Mouse (Mus musculus): Measurements from ENCODE around the gene Pald1. TPM values are rescaled to one million over a fixed set of nuclear protein-coding genes. Genes with fewer than 3 reads are reported as not detected.
A peak's percentile ranks its signal among the peaks of the same experiment; 100 is the strongest.

The Pald1 gene
- polyA plus RNA-seq, 1 experiment from 2014 or later, result 19.6 TPM

- H3K4me1 ChIP-seq (replicated peaks; ENCODE audit: control insufficient read depth, insufficient read depth, low read length), result peaks cover 5% of the 10 kb centered on the region; the same call in 1 of the 2 replicates
- H3K27ac ChIP-seq (ENCODE audit: low read depth), result no peak overlapping the region
- DNase-seq (ENCODE audit: low spot score) (no peak), ATAC-seq (replicated peaks; ENCODE audit: low FRiP score, low TSS enrichment, low read depth) (no peak)
- 86% methylated on average over 12 of the region's 12 CpGs for WGBS
- H3K36me3 ChIP-seq (ENCODE audit: control insufficient read depth, insufficient read depth, low read length), result no peaks in the 10 kb centered on the region
- H3K4me3 ChIP-seq (ENCODE audit: low read depth, low read length), result no peak overlapping the region
- peaks cover 24% of the 10 kb centered on the region for H3K27me3 ChIP-seq (replicated peaks; ENCODE audit: control insufficient read depth, insufficient read depth, low read length)
- no peak overlapping the region for H3K9ac ChIP-seq (ENCODE audit: low read length)
- no peaks in the 10 kb centered on the region for H3K9me3 ChIP-seq (ENCODE audit: control insufficient read depth, low read length)
- no peak overlapping the region for H3K4me2 ChIP-seq (ENCODE audit: low read length)
These were observed 39.5 kb upstream of the Pald1 start for GRCm38 (mm10) chr10:61422861-61423260.

- no peak overlapping the region for H3K4me3 ChIP-seq (ENCODE audit: low read depth, low read length)
- peaks cover 44% of the 10 kb centered on the region for H3K27me3 ChIP-seq (replicated peaks; ENCODE audit: control insufficient read depth, insufficient read depth, low read length)
- H3K36me3 ChIP-seq (ENCODE audit: control insufficient read depth, insufficient read depth, low read length), result no peaks in the 10 kb centered on the region
- 68% methylated on average over 4 of the region's 4 CpGs for WGBS
- ATAC-seq (replicated peaks; ENCODE audit: low FRiP score, low TSS enrichment, low read depth), result no peak
- no peaks in the 10 kb centered on the region for H3K9me3 ChIP-seq (ENCODE audit: control insufficient read depth, low read length)
- no peak overlapping the region for H3K4me2 ChIP-seq (ENCODE audit: low read length)
- H3K27ac ChIP-seq (ENCODE audit: low read depth), result no peak overlapping the region
- H3K9ac ChIP-seq (ENCODE audit: low read length), result no peak overlapping the region
- no peak for DNase-seq (ENCODE audit: low spot score)
- peaks cover 5% of the 10 kb centered on the region; the same call in 1 of the 2 replicates for H3K4me1 ChIP-seq (replicated peaks; ENCODE audit: control insufficient read depth, insufficient read depth, low read length)
These were observed 36.7 kb upstream of the Pald1 start for GRCm38 (mm10) chr10:61420011-61420410.

GRCm38 (mm10) chr10:61419146-61419545 lies 35.8 kb upstream of the Pald1 start:
- DNase-seq (ENCODE audit: low spot score) (no peak), ATAC-seq (replicated peaks; ENCODE audit: low FRiP score, low TSS enrichment, low read depth) (0 out of 2 replicates have a peak, but pooled peaks have one; percentile 29)
- H3K9me3 ChIP-seq (ENCODE audit: control insufficient read depth, low read length), result no peaks in the 10 kb centered on the region
- no peak overlapping the region for H3K27ac ChIP-seq (ENCODE audit: low read depth)
- WGBS, result 7% methylated on average over 24 of the region's 24 CpGs
- no peak overlapping the region for H3K4me3 ChIP-seq (ENCODE audit: low read depth, low read length)
- peaks cover 44% of the 10 kb centered on the region for H3K27me3 ChIP-seq (replicated peaks; ENCODE audit: control insufficient read depth, insufficient read depth, low read length)
- no peak overlapping the region for H3K4me2 ChIP-seq (ENCODE audit: low read length)
- no peak overlapping the region for H3K9ac ChIP-seq (ENCODE audit: low read length)
- H3K36me3 ChIP-seq (ENCODE audit: control insufficient read depth, insufficient read depth, low read length), result no peaks in the 10 kb centered on the region
- H3K4me1 ChIP-seq (replicated peaks; ENCODE audit: control insufficient read depth, insufficient read depth, low read length), result peaks cover 5% of the 10 kb centered on the region; the same call in 1 of the 2 replicates

GRCm38 (mm10) chr10:61418131-61418900 lies 35.0 kb upstream of the Pald1 start:
- Histone ChIP-seq H3K9me3 (ENCODE audit: control insufficient read depth, low read length) (no peaks in the 10 kb centered on the region), H3K27me3 (replicated peaks; ENCODE audit: control insufficient read depth, insufficient read depth, low read length) (peaks cover 44% of the 10 kb centered on the region), H3K4me3 (ENCODE audit: low read depth, low read length) (peak overlapping the region; percentile 42), H3K36me3 (ENCODE audit: control insufficient read depth, insufficient read depth, low read length) (no peaks in the 10 kb centered on the region), H3K4me1 (replicated peaks; ENCODE audit: control insufficient read depth, insufficient read depth, low read length) (peaks cover 8% of the 10 kb centered on the region; the same call in 1 of the 2 replicates), H3K27ac (ENCODE audit: low read depth) (no peak overlapping the region), H3K4me2 (ENCODE audit: low read length) (peak overlapping the region; percentile 83), H3K9ac (ENCODE audit: low read length) (peak overlapping the region; percentile 17; the same call in 1 of the 2 replicates)
- peak; percentile 30; the same call in 1 of the 2 replicates for ATAC-seq (replicated peaks; ENCODE audit: low FRiP score, low TSS enrichment, low read depth)
- peak; percentile 76 for DNase-seq (ENCODE audit: low spot score)
- 1% methylated on average over 50 of the region's 50 CpGs for WGBS

- 21% methylated on average over 10 of the region's 10 CpGs for WGBS
- peak within 1 kb of the TSS; percentile 83 for H3K4me2 ChIP-seq (ENCODE audit: low read length)
- peaks cover 9% of the 10 kb centered on the region; the same call in 1 of the 2 replicates for H3K4me1 ChIP-seq (replicated peaks; ENCODE audit: control insufficient read depth, insufficient read depth, low read length)
- DNase-seq (ENCODE audit: low spot score) (no peak), ATAC-seq (replicated peaks; ENCODE audit: low FRiP score, low TSS enrichment, low read depth) (no peak)
- H3K27ac ChIP-seq (ENCODE audit: low read depth), result no peak within 1 kb of the TSS
- peak within 1 kb of the TSS; percentile 17; the same call in 1 of the 2 replicates for H3K9ac ChIP-seq (ENCODE audit: low read length)
- H3K4me3 ChIP-seq (ENCODE audit: low read depth, low read length), result peak within 1 kb of the TSS; percentile 42
- no peaks in the 10 kb centered on the region for H3K36me3 ChIP-seq (ENCODE audit: control insufficient read depth, insufficient read depth, low read length)
- H3K9me3 ChIP-seq (ENCODE audit: control insufficient read depth, low read length), result no peaks in the 10 kb centered on the region
- H3K27me3 ChIP-seq (replicated peaks; ENCODE audit: control insufficient read depth, insufficient read depth, low read length), result peaks cover 44% of the 10 kb centered on the region
These were observed 34.3 kb upstream of the Pald1 start, which contains the start of gene Nodal for GRCm38 (mm10) chr10:61417672-61418071. Gene Nodal, plus strand, starts transcription at chr10:61417972.

- no peak overlapping the region for H3K9ac ChIP-seq (ENCODE audit: low read length)
- peaks cover 9% of the 10 kb centered on the region; the same call in 1 of the 2 replicates for H3K4me1 ChIP-seq (replicated peaks; ENCODE audit: control insufficient read depth, insufficient read depth, low read length)
- H3K27me3 ChIP-seq (replicated peaks; ENCODE audit: control insufficient read depth, insufficient read depth, low read length), result peaks cover 44% of the 10 kb centered on the region
- H3K9me3 ChIP-seq (ENCODE audit: control insufficient read depth, low read length), result no peaks in the 10 kb centered on the region
- DNase-seq (ENCODE audit: low spot score) (no peak), ATAC-seq (replicated peaks; ENCODE audit: low FRiP score, low TSS enrichment, low read depth) (no peak)
- H3K4me2 ChIP-seq (ENCODE audit: low read length), result no peak overlapping the region
- no peak overlapping the region for H3K4me3 ChIP-seq (ENCODE audit: low read depth, low read length)
- no peaks in the 10 kb centered on the region for H3K36me3 ChIP-seq (ENCODE audit: control insufficient read depth, insufficient read depth, low read length)
- 45% methylated on average over 2 of the region's 2 CpGs for WGBS
- H3K27ac ChIP-seq (ENCODE audit: low read depth), result no peak overlapping the region
These were observed 33.7 kb upstream of the Pald1 start for GRCm38 (mm10) chr10:61417046-61417445.

- no peak overlapping the region for H3K27ac ChIP-seq (ENCODE audit: low read depth)
- peaks cover 9% of the 10 kb centered on the region; the same call in 1 of the 2 replicates for H3K4me1 ChIP-seq (replicated peaks; ENCODE audit: control insufficient read depth, insufficient read depth, low read length)
- no peak overlapping the region for H3K9ac ChIP-seq (ENCODE audit: low read length)
- no peaks in the 10 kb centered on the region for H3K36me3 ChIP-seq (ENCODE audit: control insufficient read depth, insufficient read depth, low read length)
- no peaks in the 10 kb centered on the region for H3K9me3 ChIP-seq (ENCODE audit: control insufficient read depth, low read length)
- DNase-seq (ENCODE audit: low spot score) (no peak), ATAC-seq (replicated peaks; ENCODE audit: low FRiP score, low TSS enrichment, low read depth) (no peak)
- 38% methylated on average over 7 of the region's 7 CpGs for WGBS
- no peak overlapping the region for H3K4me2 ChIP-seq (ENCODE audit: low read length)
- no peak overlapping the region for H3K4me3 ChIP-seq (ENCODE audit: low read depth, low read length)
- peaks cover 44% of the 10 kb centered on the region for H3K27me3 ChIP-seq (replicated peaks; ENCODE audit: control insufficient read depth, insufficient read depth, low read length)
These were observed 33.2 kb upstream of the Pald1 start for GRCm38 (mm10) chr10:61416561-61416960.

- no peaks in the 10 kb centered on the region for H3K9me3 ChIP-seq (ENCODE audit: control insufficient read depth, low read length)
- no peak overlapping the region for H3K27ac ChIP-seq (ENCODE audit: low read depth)
- no peak overlapping the region for H3K4me3 ChIP-seq (ENCODE audit: low read depth, low read length)
- peaks cover 44% of the 10 kb centered on the region for H3K27me3 ChIP-seq (replicated peaks; ENCODE audit: control insufficient read depth, insufficient read depth, low read length)
- no peak overlapping the region for H3K4me2 ChIP-seq (ENCODE audit: low read length)
- WGBS, result 23% methylated on average over 8 of the region's 8 CpGs
- H3K9ac ChIP-seq (ENCODE audit: low read length), result no peak overlapping the region
- DNase-seq (ENCODE audit: low spot score) (no peak), ATAC-seq (replicated peaks; ENCODE audit: low FRiP score, low TSS enrichment, low read depth) (no peak)
- H3K36me3 ChIP-seq (ENCODE audit: control insufficient read depth, insufficient read depth, low read length), result no peaks in the 10 kb centered on the region
- peaks cover 9% of the 10 kb centered on the region; the same call in 1 of the 2 replicates for H3K4me1 ChIP-seq (replicated peaks; ENCODE audit: control insufficient read depth, insufficient read depth, low read length)
These were observed 32.6 kb upstream of the Pald1 start for GRCm38 (mm10) chr10:61415890-61416289.
